Mouse (Mus musculus) regulatory T cell (primary cell): Measurements from ENCODE around the gene Phc1.

Source experiments
- in situ Hi-C: fragments of 300-600 bp; cut with MboI, MseI; formaldehyde crosslinking; loops from one replicate; pipeline ENCODE4 v1.15.1; 2025; ENCODE audit warnings: high pct_unique_total_duplicates

Phc1 gene

DNA sequence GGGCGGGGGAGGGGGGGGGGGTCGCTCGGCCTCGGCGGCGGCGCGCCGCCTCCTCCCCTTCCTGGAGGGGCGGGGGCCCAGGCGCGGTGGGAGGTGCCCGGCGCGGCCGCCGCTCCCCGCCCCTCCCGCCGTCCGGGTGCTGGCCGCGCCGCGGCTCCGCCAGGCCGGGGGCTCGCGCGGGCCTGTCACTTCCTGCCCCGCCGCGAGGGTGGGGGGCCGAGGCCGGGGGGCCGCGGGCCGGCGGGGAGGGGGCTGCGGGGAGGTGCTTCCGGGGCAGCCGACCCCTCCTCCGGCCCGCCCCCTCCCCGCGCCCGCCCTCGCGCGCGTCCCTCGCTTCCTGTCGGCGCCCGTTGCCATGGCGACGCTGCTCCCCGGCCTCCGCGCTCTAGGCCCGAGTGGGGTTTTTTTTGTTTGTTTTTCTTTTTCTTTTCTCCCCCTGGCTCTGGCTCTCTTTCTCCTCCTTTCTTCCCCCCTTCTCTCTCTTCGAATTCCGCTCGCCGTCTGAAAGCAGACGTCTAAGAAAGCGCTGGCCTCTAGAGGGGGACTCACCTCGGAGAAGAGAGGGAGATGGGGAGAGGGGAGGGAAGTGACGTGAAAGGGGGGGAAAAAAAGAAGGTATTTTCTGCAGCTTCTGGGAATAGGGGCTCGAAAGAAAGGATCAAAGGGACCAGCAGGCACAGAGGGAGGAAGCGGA lies 566 bp downstream of the Phc1 start:
- in situ Hi-C loops: loop anchor here (5.0 kb wide), 1 partner anchor 53 kb away; no protein-coding TSS in a partner anchor

GRCm38 (mm10) chr6:122339047-122339647 lies 1.2 kb downstream of the Phc1 start:
- in situ Hi-C loops: loop anchor here (5.0 kb wide), 1 partner anchor 53 kb away; no protein-coding TSS in a partner anchor

GRCm38 (mm10) chr6:122337546-122337945 lies 2.8 kb downstream of the Phc1 start:
- in situ Hi-C loops: loop anchor here (5.0 kb wide), 1 partner anchor 55 kb away; no protein-coding TSS in a partner anchor

GRCm38 (mm10) chr6:122334786-122335340 lies 5.5 kb downstream of the Phc1 start:
- in situ Hi-C loops: loop anchor here (5.0 kb wide), 1 partner anchor 57 kb away; no protein-coding TSS in a partner anchor

DNA sequence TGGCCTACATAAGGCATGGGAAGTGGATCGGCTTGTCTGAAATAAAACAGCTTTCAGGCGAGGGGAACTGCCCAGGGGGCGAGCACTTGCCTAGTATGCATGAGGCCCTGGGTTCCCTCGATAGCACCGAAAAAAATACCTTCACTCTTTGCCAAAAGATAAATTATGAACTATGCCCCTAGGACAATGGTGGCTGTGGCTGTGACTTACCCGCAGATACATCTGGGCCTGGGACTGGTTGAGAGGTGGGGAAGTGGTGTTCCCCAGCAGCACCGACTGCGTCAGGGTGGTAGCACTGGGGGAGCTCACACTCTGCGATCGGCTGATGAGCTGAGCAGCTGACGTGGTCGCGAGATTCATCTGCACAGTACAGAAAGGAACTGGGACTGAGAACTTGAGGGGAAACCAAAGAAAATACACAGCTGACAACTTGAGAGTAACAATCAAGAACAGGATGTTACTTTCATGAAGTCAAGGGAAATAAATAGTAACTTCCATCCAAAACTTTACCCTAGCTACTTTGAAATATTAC lies 7.2 kb downstream of the Phc1 start:
- in situ Hi-C loops: no loop called here

- in situ Hi-C loops: loop anchor here (10.0 kb wide), 1 partner anchor 429 kb away; no protein-coding TSS in a partner anchor
Observed at GRCm38 (mm10) chr6:122325361-122325975, 14.9 kb downstream of the Phc1 start.

DNA sequence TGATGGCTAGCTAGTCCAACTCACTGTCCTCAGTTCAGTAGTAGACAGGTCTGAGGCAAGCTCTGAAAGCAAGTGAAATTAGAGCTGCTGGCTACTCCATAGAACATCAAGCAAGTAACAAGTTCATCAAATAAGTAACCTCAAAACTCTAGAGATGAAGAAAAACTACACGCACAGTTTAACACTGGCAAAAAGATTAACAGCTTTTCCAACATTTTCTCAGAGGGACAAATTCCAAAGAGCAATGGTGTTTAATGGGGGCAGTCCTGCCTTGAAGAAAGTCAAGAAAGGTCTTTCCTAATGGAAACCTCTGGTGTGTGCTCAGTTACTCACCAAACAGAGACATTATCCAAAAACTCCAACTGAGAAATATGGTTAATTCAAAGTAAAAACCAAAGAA lies 21.6 kb downstream of the Phc1 start:
- in situ Hi-C loops: no loop called here

DNA sequence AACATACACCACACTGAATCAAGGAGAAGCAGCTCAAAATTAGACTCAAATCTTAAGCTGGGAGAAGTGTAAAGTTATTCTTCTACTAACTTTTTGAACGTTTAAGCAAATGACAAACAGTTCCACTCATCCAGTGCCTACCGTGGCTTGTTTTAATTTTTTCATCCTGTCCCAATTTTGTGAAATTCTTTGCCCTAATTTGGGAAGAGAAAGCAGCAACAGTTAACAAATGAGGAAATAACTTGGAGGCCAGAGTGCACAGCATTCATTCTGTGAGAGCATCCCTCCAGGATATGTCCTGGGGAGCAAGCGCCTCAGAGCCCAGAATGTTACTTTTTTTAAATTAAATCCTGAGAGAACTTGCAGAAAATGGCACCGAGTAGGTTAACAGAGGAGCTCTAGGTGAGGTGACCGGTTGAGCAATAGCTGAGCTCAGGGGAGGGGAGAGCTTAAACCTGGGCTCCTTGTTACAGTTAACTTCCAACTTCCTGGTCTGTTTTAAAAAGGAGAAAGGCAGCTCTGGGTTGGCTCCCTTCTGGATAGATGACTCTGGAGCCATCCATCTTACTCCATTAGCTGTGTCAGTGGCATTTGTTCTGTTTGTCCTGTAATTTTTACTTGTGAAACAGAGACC lies 30.1 kb downstream of the Phc1 start:
- in situ Hi-C loops: no loop called here

- in situ Hi-C loops: loop anchor here (5.0 kb wide), 1 partner anchor 52 kb away; no protein-coding TSS in a partner anchor
Observed at GRCm38 (mm10) chr6:122309446-122309960, 30.9 kb downstream of the Phc1 start.

DNA sequence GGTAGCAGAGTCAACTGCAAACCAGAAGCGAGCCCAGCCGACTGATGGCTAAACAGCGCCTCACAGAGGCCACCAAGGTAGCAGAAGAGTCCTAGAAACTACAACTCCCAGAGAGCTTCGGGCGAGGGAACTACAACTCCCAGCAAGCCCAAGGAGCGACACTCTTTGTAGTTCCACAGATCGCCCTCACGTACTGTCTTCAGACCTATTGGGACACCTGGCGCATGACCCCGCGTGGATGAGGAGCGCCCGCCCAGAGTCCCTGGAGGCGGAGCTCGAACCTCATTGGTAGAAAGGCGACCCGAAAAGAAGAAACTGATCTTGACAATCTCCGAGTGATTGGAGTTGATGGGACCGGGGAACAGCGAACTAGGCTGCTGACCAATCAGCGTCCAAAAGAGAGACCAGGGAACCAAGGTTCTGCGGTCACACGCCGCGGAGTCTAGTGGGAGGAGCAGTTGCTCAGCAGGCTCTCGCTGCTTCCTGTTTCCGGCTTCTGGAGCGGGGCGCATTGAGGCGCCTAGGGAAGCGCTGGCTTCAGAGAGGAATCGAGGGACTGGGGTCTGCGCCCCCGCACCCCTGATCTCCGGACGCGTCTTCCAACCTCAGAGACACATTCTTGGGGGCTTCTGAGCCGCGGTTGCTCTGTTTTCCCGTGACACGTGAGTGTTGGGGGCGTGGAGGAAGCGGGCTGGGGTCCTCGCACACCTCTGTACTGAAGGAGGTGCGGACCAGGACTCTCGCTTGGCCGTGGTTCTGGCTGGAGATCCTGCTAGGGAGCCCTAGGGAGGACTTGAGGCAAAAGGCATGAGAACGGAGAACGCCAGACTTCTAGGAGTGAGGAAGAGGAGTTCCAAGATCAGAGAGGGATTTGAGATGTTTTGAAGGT lies 31.6 kb downstream of the Phc1 start, which contains the start of gene M6pr:
Gene M6pr, plus strand, starts transcription at position 216 of the 889 bp plus-strand sequence.
- in situ Hi-C loops: loop anchor here (5.0 kb wide), 1 partner anchor 51 kb away; no protein-coding TSS in a partner anchor

DNA sequence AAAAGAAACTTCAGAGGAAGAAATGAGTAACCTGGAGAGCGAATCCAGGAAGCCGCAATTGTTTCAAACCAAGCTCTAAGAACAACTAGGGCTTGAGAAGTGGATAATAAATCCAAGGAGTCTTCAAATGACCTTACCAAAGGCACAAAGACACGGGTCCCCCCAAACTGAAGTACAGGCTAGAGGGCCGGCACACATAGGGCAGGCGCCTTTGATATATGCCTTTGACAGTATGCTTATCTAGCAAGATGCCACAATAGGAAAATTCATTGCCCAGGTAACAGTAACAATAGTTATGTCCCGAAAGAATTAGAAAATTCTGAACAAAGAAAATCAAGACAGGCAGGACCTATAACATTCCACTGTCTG lies 32.2 kb downstream of the Phc1 start:
- in situ Hi-C loops: loop anchor here (5.0 kb wide), 1 partner anchor 51 kb away; no protein-coding TSS in a partner anchor

DNA sequence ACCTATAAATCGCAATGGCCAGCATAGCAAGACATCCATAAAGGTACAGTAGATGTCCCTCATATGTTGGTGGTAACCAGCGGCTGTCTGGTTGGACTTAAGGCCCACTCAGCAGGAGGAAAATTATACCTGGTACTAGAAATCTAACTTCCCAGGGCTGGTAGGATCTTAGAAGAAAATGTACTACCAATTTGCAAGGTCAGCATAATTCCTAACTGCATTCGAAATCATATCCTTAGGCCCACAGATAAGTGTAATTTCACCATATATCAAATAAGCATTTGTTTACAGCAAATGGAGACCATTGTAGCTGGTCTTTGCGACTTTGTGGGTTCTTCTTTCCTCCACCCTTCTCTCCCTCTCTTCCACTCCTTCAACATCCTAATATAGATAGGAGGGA lies 33.7 kb downstream of the Phc1 start:
- in situ Hi-C loops: loop anchor here (5.0 kb wide), 1 partner anchor 49 kb away; no protein-coding TSS in a partner anchor

GRCm38 (mm10) chr6:122304790-122305555 lies 35.4 kb downstream of the Phc1 start:
- in situ Hi-C loops: loop anchor here (5.0 kb wide), 1 partner anchor 48 kb away; no protein-coding TSS in a partner anchor

- in situ Hi-C loops: no loop called here
Observed at GRCm38 (mm10) chr6:122304355-122304754, 36.0 kb downstream of the Phc1 start.

DNA sequence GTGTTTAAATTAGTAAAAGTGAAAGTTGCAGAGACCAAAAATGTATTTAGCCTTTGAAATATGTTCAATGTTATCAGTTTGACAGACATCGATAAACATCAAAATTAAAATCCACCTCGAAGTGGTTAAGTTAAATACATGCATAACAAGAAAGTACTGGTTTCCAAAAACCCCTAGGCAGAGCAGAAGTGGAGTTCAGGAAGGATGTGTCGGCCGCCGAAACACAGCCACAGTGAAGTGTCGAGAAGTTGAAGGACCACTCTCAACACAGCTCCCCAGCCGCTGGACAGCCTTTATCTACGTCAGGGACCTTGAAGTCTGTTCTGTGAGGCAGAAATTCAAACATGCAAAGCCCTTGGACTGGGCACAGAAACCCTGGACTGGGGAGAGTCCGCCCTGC lies 36.8 kb downstream of the Phc1 start:
- in situ Hi-C loops: no loop called here

DNA sequence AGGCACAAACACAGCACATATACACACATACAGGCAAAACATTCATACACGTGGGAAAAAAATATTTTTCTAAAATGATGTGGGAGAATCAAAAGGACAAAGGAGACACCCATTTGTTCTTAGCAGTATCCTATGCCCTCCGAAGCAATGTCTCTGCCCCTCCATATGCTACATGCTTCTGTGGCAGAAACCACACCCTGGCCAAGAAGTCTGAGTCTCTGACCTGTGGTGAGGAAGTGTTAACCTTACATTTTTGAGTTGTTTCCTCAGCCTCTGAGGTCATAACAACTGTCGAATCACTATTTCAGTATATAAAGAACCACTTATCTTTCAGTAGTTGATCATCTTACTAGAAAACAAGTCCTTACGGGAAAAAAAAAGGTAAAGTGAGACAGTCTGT lies 37.7 kb downstream of the Phc1 start:
- in situ Hi-C loops: no loop called here

DNA sequence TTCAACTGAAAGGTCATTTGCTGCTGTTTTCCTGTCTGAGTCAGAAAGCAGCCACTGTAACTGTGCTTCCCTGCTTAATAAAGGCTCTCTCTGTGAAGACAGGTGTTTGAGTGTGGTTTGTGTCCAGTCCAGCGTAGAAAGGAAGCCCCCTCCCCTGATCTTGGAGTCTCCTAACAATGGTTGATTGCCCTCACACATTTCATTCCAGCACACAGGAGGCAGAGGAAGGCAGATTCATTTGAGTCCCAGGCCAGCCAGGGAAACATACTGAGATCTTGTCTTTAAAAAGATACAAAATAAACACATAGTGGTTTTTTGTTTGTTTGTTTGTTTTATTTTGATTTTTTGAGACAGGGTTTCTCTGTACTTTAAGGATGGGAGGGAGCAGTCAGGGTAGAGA lies 38.2 kb downstream of the Phc1 start:
- in situ Hi-C loops: no loop called here

DNA sequence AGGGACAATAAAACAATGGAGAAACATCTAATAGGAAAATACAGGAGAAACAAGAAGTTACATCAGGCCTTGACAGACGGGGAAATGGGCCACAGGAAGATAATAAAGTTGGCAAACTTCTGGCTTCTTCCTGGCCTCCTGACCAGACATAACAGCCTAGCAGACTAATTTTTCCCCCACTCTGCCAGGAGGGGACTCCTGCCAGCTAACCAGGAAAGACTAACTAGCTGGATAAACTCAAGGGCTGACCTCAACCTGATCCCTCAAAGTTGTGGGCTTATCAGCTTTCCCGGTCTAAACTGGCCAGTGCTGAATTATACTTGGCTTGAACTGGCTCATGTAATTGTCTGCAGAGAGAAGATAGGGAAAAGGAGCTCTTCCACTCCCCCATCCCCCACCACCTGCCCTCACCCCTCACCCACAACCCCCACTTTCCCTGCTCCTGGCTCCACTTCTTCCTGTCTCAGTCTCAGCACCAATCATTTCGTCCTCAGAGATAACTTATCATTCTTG lies 40.7 kb downstream of the Phc1 start:
- in situ Hi-C loops: no loop called here

GRCm38 (mm10) chr6:122298223-122298609 lies 42.1 kb downstream of the Phc1 start:
- in situ Hi-C loops: no loop called here
